Mouse (Mus musculus) ES-CJ7 (cell line): ENCODE measurements around the gene Il20ra.

Experiments used
- DNase-seq: peaks from one replicate; pipeline ENCODE4 v3.0.0; 2011; ENCODE audit warnings: low read depth, low spot score

Gene Il20ra

DNA sequence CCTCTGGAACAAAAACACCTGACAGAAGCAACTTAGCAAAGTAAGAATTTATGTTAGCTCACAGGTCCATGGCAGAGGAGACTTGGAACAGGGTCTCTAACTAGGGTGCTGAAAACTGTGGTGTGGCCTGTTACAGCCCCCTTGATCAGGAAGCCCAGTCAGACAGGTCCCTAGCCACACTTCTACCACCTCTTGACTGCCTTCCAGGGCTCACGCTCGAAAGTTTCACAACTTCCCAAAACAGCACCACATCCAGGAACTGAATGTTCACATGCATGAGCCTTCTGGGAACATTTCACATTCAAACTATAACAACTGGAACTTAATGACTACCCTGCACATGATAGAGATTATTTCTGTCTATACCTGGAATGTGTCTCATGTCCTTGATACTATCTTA lies 53.1 kb downstream of the Il20ra start:
- DNase-seq: no peak

DNA sequence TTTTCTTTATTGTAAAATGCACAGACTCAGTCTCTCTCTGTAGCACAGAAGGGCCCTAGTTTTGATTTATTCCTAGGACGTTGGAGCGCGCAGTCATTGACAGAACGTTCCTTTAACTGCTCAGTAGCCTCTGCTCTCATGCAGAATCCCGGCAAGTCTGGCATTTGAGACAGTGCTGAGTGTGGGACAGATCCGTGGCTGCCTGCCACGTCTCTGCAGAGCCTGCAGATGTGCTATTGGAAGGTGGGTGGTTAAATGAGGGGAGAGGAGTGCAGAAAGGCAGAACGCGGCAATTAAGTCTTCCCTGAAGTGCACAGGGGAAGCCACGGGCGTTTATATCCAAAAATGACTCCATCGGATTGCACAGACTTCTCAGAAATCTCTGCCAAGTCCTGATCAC lies 66.7 kb downstream of the Il20ra start:
- DNase-seq: no peak

GRCm38 (mm10) chr10:19781365-19781764 lies 69.0 kb downstream of the Il20ra start:
- DNase-seq: no peak

DNA sequence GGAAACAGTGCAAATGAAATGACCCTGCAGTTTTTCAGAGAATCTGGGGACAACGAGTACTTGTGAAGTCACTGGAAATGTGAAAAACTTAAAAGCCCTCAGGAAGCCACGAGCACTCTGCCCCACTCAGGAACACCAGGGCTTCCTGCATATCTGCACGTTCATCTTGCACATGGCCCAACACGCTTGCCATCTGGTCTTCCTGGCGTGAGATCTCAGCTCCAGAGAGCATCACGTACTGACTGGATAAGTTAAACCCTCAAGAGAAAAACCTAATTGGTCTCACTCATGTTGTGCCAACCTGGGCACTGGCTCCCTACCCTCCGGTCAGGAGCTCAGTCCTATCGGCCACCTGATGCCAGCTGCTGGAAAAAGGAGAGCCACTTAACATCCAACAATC lies 82.6 kb downstream of the Il20ra start:
- no peak for DNase-seq

- DNase-seq: no peak
Observed at GRCm38 (mm10) chr10:19802958-19803357, 90.6 kb downstream of the Il20ra start.

GRCm38 (mm10) chr10:19804763-19805162 lies 92.4 kb downstream of the Il20ra start:
- DNase-seq: no peak
